Mouse (Mus musculus): ENCODE measurements around the gene Pdzrn3. TPM values are rescaled to one million over a fixed set of nuclear protein-coding genes. Genes with fewer than 3 reads are reported as not detected.

Pdzrn3 gene
- total RNA-seq, 2 experiments from 2014 or later, result 50.4 to 53.3 TPM

- no peak for DNase-seq (ENCODE audit: low spot score in 2 of 2)
- intact Hi-C loops (cut with DNase I), result no loop called here
These were observed 106.1 kb downstream of the Pdzrn3 start for GRCm38 (mm10) chr6:101271378-101272135.

- no peak for DNase-seq (ENCODE audit: low spot score in 2 of 2)
- intact Hi-C loops (cut with DNase I), result no loop called here
These were observed 107.4 kb downstream of the Pdzrn3 start for GRCm38 (mm10) chr6:101270095-101270826.

GRCm38 (mm10) chr6:101269335-101270094 lies 108.2 kb downstream of the Pdzrn3 start:
- no peak for DNase-seq (ENCODE audit: low spot score in 2 of 2)
- intact Hi-C loops (cut with DNase I), result loop anchor here (5.0 kb wide), 1 partner anchor 108 kb away; the partner anchor contains the start of gene Pdzrn3

- intact Hi-C loops (cut with DNase I), result loop anchor here (5.0 kb wide), 1 partner anchor 109 kb away; the partner anchor contains the start of gene Pdzrn3
- no peak for DNase-seq (ENCODE audit: low spot score in 2 of 2)
These were observed 109.4 kb downstream of the Pdzrn3 start for GRCm38 (mm10) chr6:101268266-101268665.

- peak; percentile 78 to 82 for DNase-seq (ENCODE audit: low spot score in 2 of 2)
- intact Hi-C loops (cut with DNase I), result loop anchor here (1.0 to 5.0 kb wide), 3 partner anchors 111 to 350 kb away; partner anchors contain the start of gene Pdzrn3
These were observed 110.9 kb downstream of the Pdzrn3 start for GRCm38 (mm10) chr6:101266787-101267186.

GRCm38 (mm10) chr6:101263544-101263943 lies 114.2 kb downstream of the Pdzrn3 start:
- DNase-seq (ENCODE audit: low spot score in 2 of 2), result peak in 1 of 2 experiments; percentile 63
- intact Hi-C loops (cut with DNase I), result loop anchor here (2.0 to 5.0 kb wide), 3 partner anchors 41 to 381 kb away; no protein-coding TSS in a partner anchor

DNA sequence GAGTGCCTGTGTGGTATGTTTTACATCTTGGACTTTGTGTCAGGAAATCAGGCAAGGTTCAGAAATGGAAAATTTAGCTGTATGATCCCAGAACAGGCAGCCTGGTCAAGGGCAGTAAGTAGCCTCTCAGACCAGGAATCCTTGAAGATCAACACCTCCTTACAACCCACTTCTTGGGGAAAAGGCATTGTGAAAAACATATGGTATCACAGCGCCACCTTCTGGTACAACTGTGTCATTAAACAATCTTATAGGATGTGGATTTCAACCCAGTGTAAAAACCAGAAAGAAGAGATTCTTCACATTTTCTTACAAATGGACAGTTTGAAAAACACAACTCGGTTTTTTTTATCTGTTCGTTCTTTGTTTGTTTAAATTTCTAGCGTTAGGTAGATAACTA lies 116.2 kb downstream of the Pdzrn3 start:
- DNase-seq (ENCODE audit: low spot score in 2 of 2), result peak; percentile 63 to 68
- intact Hi-C loops (cut with DNase I), result loop anchor here (5.0 kb wide), 2 partner anchors 39 to 64 kb away; no protein-coding TSS in a partner anchor

- intact Hi-C loops (cut with DNase I), result loop anchor here (10.0 kb wide), 1 partner anchor 585 kb away; the partner anchor contains the start of gene Shq1
- DNase-seq (ENCODE audit: low spot score in 2 of 2), result no peak
These were observed 118.3 kb downstream of the Pdzrn3 start for GRCm38 (mm10) chr6:101259411-101259810.

DNA sequence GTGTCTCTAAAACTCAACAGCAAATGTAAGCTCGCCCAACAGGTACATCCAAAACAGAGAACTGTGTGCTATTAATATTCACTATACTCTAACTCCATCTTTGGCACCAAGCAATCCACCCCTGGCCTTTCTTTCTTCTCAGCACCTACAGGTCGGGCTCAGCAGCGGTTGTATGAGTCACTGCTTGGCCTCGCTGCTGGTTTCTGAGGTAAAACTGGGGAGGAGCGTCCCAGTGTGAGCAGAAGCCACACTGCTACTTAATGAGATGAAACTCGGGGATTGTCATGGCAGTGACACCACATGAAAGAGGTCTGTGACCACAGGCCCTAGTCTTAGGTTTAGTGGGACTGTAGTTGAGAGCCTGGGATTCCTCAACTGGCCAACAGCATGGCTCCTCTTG lies 120.3 kb downstream of the Pdzrn3 start:
- DNase-seq (ENCODE audit: low spot score in 2 of 2), result no peak
- intact Hi-C loops (cut with DNase I), result loop anchor here (10.0 kb wide), 1 partner anchor 583 kb away; the partner anchor contains the start of gene Shq1

GRCm38 (mm10) chr6:101254652-101255051 lies 123.0 kb downstream of the Pdzrn3 start:
- no peak for DNase-seq (ENCODE audit: low spot score in 2 of 2)
- intact Hi-C loops (cut with DNase I), result loop anchor here (10.0 kb wide), 1 partner anchor 580 kb away; the partner anchor contains the start of gene Shq1

- intact Hi-C loops (cut with DNase I), result loop anchor here (10.0 kb wide), 1 partner anchor 577 kb away; the partner anchor contains the start of gene Shq1
- peak; percentile 41 to 56 for DNase-seq (ENCODE audit: low spot score in 2 of 2)
These were observed 125.6 kb downstream of the Pdzrn3 start for GRCm38 (mm10) chr6:101251916-101252603.

- no peak for DNase-seq (ENCODE audit: low spot score in 2 of 2)
- intact Hi-C loops (cut with DNase I), result loop anchor here (10.0 kb wide), 1 partner anchor 576 kb away; the partner anchor contains the start of gene Shq1
These were observed 126.5 kb downstream of the Pdzrn3 start for GRCm38 (mm10) chr6:101251160-101251559.

DNA sequence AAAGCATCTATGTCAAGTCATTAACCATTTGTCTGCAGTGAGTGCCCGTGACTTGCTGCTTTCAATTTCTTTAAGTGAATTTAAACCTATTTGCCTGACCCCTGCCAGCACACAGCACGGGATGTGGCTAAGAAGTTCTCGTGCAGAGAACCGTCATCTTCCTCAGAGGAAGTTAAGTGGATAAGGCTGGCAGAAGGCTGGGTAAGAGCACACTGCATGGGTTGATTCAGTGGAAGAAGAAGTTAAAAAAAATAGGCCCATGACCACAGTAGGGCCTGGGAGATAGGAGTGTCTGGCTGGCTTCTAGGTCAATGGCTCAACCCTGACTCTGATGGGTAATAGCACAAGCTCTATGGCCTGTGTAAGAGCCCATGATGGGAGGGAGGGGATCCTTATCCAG lies 131.6 kb downstream of the Pdzrn3 start:
- DNase-seq (ENCODE audit: low spot score in 2 of 2), result no peak
- intact Hi-C loops (cut with DNase I), result loop anchor here (2.0 kb wide), 1 partner anchor 47 kb away; no protein-coding TSS in a partner anchor

DNA sequence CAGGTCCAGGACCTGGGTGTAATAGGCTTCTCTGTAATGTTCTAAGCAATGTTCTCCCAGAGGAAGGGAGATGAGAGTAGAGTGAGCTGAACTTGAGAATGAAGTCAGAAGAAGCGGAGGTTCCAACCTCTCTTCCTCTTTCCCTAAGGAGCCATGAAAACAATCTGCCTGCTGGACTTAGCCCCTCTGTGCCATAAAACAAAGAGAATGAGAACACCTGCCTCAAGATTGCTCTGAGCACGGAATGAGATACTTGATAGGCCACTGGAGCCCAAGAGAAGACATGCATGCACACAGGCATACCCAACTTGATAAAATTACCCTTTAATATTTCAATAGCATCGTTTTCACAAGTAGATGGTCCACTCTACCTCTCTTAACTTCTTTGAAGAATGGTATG lies 133.3 kb downstream of the Pdzrn3 start:
- no peak for DNase-seq (ENCODE audit: low spot score in 2 of 2)
- intact Hi-C loops (cut with DNase I), result no loop called here

GRCm38 (mm10) chr6:101243189-101243815 lies 134.4 kb downstream of the Pdzrn3 start:
- DNase-seq (ENCODE audit: low spot score in 2 of 2), result no peak
- intact Hi-C loops (cut with DNase I), result no loop called here

- DNase-seq (ENCODE audit: low spot score in 2 of 2), result no peak
- intact Hi-C loops (cut with DNase I), result no loop called here
These were observed 141.0 kb downstream of the Pdzrn3 start for GRCm38 (mm10) chr6:101236641-101237246.

DNA sequence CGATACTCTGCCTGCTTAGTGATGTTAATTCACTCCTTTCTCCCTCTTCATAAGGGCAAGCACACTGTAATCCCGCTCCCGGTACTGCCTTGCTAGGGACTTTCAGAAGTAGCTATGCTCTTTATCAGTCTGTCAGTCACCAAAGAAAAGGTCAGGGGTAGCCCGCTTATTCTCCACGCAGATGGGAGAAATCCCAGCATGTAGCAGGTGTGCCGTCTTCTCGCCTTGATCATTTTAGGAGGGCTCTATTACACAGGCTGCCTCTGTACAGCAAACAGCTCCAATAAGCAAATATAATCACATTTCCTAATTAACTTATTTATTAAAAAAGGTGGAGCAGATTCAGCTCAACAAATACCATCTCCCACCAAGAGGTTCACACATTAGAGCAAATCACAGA lies 141.5 kb downstream of the Pdzrn3 start:
- no peak for DNase-seq (ENCODE audit: low spot score in 2 of 2)
- intact Hi-C loops (cut with DNase I), result no loop called here

- no peak for DNase-seq (ENCODE audit: low spot score in 2 of 2)
- intact Hi-C loops (cut with DNase I), result no loop called here
These were observed 143.3 kb downstream of the Pdzrn3 start for GRCm38 (mm10) chr6:101234349-101234748.
